Mouse (Mus musculus): ENCODE results near the gene Aoc2.

DNA sequence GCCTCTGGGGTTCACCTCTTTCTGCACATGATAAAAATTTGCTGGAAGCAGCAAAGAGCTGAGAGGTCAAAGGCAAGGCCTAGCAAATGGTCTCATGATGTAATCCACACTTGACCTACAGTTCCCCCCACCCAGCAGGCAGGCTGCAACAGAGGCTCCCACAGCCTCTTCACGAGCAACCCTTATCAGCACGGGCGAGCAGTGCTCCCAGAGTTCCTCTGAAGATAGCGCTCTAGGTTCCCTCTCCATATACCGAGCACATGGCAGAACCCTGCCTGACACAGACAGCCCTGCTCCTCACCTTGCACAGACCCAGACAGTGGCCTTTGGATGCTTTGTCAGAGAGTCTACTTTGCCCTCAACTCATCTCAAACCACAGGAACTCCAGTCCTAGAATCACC lies 39.7 kb downstream of the Aoc2 start:
- TF ChIP-seq POLR2A (IDR thresholded peaks at IDR 0.05; ENCODE audit: insufficient read depth, low read depth, low read length) (no peak), CTCF (IDR thresholded peaks at IDR 0.05; ENCODE audit: insufficient read depth, low read depth, low read length) (no peak)
